Mouse (Mus musculus): ENCODE measurements around the gene Ssh3.
"Not testable (repeated sequence)": the region's sequence is repeated elsewhere in the genome, so short reads cannot be mapped to it uniquely, and the experiment has no call there.

Ssh3 gene

DNA sequence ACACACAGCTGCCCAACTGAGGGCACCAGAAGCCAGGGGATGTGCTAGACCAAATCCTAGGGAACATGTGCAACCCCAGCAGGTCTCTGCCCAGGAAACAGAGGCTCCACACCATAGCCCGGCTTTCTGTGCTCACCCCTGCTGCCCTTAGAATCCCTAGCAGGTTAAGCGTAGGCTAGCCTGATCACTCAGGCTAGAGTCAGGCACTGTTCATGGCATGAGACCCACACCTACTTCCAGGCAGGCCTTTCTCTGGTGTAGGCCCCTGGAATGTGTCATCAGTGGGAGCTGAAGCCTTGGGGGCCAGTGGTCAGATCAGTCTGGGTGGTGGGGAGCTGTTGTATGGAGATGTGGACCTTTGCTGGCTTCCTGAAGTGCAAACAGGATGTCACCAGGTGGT lies 27.6 kb upstream of the Ssh3 start:
- no peak for DNase-seq (ENCODE audit: low read depth, low spot score)

DNA sequence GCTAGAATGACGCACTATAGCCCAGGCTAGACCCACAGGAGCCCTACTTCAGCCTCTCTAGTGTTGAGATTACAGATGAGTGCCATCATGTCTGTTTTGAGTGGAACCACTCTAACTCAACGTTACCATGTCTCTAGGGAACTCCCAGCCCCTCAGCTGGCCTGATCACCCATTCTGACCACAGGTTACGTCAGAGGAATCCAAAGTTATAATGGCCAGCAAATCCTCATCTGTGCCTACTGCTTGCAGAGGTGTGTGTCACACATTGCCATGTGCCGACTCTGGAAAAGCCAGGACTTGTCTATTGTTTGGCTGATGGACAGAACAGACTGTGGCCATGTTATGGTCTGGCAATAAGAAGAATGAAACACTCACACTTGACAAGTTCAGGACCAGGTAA lies 26.4 kb upstream of the Ssh3 start:
- DNase-seq (ENCODE audit: low read depth, low spot score), result no peak

- DNase-seq (ENCODE audit: low read depth, low spot score), result no peak
These were observed 25.6 kb upstream of the Ssh3 start for GRCm38 (mm10) chr19:4294381-4295097.

- DNase-seq (ENCODE audit: low read depth, low spot score), result no peak
These were observed 22.2 kb upstream of the Ssh3 start for GRCm38 (mm10) chr19:4291161-4291560.

DNA sequence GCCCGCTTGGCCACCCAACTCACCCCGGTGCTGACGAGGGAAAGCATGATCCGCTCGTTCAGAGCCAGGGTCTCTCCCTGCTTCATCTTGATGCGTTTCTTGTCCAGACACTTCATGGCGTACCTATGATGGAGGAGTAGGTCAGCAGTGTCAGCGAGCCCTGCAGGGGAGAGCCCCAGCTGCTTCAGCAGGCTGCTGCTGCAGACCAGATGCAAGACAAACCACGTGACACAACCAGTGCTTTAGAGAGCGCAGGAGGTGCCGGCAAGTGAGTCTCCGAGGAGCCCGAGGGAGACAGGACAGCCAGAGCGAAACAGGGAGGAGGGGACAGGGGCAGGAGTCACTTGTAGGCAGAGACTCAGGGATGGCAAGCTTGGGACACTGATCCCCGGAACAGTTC lies 21.8 kb upstream of the Ssh3 start:
- DNase-seq (ENCODE audit: low read depth, low spot score), result no peak

GRCm38 (mm10) chr19:4283653-4284052 lies 14.7 kb upstream of the Ssh3 start:
- DNase-seq (ENCODE audit: low read depth, low spot score), result no peak

DNA sequence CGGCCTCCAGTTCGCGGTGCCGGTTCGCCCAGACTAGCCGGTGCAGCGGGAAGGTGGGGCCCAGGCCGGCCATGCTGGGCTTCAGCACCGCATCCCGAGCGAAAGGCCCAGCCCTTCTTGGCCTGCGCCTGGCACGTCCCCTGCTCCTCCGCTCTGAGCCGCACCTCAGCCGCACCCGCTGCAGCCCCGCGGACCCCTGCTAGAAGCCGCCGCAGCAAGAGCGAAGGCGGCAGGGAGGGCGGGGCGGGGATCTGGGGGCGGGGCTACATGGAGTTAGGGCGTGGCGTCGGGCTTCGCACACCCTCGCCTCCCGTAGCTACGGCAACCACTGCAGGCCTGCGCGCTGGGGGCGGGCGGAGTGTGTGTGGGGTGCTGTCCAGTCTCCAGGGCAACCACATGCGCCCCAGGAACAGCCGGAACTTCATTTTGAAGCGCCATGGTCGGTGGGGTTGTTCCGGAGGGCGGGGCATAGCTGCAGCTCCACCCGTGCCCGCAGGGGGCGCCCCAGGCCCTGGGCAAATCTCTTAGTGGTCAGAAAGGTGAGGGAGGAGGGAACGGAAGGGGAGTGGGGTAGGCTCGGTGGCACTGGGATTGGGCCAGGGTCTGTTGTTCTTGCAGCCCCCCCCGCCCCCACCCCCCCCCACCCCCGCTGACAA lies 14.0 kb upstream of the Ssh3 start, which contains the start of gene Ankrd13d:
TSS of gene Ankrd13d (minus strand) at position 240 of the 656 bp plus-strand sequence.
- no peak for DNase-seq (ENCODE audit: low read depth, low spot score)

DNA sequence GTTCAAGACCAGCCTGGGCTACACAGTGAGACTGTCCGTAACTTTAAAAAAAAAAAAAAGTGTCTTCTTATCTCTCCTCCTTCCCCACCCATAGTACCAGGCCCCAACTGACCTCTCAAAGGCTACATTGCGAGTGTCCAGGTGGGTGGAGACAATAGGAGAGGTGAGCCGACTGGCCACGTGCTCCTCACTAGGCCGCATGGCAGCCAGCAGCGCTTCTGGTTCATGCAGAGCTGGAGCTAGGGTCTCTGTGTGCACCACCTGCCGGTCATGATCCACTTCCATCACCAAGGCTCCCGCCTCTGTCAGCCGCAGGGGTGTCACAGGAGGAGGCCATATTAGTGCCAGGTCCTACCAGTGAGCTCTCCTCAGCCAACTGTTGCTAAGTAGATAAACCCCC lies 11.4 kb upstream of the Ssh3 start:
- DNase-seq (ENCODE audit: low read depth, low spot score), result no peak

GRCm38 (mm10) chr19:4279487-4279886 lies 10.5 kb upstream of the Ssh3 start:
- DNase-seq (ENCODE audit: low read depth, low spot score), result no peak

- no peak for DNase-seq (ENCODE audit: low read depth, low spot score)
These were observed 2.0 kb upstream of the Ssh3 start for GRCm38 (mm10) chr19:4270972-4271371.

- DNase-seq (ENCODE audit: low read depth, low spot score), result no peak
These were observed 1.2 kb upstream of the Ssh3 start for GRCm38 (mm10) chr19:4270187-4270586.

GRCm38 (mm10) chr19:4265956-4266355 lies 3.0 kb downstream of the Ssh3 start:
- no peak for DNase-seq (ENCODE audit: low read depth, low spot score)

DNA sequence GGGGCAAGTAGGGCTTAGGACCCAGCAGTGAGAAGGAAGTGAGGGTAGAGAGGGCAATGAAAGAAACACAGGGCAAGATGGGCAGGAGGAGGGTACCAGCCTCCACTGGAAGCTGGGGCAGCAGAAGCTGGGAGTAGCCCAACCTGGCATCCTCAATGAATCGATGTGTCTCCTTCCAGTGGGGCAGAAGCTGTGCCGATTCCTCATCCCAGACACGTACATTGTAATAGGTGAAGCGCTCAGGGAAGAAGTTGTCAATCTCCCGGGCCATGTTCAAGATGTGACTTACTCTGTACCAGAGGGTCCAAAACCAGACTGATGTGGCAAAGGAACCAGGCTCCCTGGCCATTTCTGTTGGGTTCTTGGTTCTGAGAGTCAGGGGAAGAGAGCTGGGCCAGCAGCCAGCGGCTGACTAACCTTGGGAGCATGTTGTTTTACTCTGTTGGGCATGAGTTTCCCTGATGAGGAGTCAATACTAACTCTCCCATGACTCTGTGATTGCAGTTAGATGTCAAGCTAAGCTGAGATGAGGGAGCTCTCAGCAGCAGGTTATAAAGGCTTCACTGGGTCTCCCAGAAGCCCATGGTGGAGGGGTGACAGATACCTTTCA lies 4.7 kb downstream of the Ssh3 start:
- DNase-seq (ENCODE audit: low read depth, low spot score), result no peak

DNA sequence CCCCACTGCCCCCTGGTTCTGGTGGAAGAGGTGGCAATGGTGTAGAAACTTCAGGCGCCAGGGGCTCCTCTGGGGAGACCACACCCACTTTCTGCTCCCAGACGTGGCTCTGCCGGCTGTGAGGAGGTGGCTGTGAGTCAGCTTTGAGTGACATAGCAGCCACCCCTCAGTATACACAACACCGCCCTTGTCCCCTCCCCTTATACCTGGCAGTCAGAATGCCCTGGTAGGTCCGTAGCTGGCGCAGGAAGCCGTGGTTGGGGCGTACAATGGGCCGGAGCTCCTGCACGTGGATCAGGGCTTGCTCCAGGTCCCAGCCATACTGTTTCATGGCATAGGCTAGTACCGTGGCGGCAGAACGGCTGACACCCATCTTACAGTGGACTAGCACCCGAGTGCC lies 5.3 kb downstream of the Ssh3 start:
- no peak for DNase-seq (ENCODE audit: low read depth, low spot score)

DNA sequence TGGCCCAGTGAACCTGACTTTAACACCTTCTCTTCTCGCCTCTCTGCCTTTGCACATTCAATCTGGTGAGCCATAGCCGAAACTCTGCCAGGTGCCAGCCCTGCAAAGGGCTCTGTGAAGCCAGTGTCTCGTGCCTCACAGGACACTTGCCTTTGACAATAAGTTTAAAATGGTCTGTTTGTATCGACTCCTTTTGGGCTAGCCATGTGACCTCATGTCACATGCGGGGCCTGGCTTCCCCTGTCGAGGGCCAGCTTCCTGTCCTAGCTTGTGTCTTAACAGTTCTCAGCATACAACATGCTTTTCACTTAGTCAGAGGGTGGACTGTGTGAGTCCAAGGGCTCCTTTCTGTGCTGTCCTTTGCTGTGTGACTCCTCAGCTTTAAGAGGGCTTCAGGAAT lies 6.2 kb downstream of the Ssh3 start:
- DNase-seq (ENCODE audit: low read depth, low spot score), result no peak

DNA sequence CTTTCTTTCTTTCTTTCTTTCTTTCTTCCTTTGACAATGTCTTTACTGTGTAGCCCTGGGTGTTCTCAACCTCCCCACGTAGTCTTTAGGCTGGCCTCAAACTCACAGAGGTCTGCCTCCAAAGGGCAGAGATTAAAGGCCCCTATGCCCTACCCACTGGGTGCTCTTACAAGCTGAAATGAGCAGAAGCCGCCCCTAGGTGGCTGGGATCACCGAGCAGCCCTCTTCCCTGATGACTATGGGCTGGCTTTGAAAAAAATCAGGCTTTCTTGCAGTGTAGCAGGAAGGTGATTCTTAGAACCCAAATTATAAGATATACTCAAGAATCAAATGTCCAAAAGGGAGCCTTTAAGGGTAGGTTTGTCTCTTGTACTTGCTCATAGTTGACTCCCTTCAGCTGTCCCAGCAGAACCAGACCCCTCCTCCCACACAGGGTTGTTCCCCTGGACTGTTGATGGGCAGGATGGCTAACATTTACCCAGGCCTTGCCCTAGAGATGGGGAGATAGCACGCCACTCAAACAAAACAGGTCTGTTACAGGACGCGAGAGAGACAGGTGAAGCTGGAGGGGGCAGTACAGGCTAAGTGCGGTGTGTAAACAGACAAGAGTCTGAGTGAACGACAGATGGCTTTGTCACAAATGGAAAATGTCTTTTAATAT lies 7.8 kb downstream of the Ssh3 start:
- no peak for DNase-seq (ENCODE audit: low read depth, low spot score)

DNA sequence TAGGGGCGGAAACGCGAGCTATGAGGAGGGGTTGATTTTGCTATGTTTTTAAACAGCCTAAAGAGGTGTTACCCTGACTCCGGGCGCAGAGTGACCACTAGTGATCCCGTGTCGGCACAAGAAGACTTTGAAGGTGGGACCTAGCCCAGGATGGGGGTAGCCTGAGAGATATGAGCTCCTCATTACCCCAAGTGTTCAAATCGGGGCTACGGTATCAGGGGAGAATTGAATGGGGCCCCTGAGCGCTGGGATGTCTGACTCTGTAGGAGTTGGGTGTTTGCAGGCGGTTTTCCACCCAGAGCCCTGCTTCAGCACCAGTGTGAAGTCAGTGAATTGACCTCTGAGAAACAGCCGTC lies 11.1 kb downstream of the Ssh3 start:
- no peak for DNase-seq (ENCODE audit: low read depth, low spot score)

DNA sequence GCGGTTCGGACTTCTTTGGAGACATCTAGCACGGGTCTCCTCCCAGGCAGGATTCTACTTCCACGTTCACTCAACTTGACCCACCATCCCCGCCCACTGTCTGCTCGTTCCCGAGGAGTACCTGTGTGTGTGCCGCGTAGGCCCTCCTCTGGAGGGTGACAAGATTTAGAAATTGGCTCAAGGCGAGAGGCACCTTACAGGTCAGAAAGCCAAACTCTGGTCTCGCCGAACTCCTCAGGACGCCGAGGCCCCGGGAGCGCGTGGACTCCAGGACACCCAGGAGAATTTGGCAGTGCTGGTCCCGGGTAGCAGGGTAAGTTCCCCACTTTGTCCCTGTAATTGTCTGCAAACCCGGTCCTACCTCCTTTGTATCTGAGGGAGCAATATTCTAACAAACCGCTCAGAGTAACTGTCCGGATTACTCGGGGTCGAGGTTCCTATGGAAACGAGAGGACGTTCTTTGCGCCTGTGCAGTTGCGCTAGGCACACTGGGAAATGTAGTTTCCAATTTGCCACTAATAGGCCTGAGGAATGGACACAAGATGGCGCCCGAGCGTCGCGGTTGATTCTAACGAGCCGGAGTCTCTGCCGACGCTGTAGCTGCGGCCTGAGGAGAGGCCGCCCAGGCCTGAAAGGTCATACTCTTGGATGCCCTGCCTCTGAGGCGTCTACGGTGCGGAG lies 11.6 kb downstream of the Ssh3 start:
- peak; percentile 92 for DNase-seq (ENCODE audit: low read depth, low spot score)

DNA sequence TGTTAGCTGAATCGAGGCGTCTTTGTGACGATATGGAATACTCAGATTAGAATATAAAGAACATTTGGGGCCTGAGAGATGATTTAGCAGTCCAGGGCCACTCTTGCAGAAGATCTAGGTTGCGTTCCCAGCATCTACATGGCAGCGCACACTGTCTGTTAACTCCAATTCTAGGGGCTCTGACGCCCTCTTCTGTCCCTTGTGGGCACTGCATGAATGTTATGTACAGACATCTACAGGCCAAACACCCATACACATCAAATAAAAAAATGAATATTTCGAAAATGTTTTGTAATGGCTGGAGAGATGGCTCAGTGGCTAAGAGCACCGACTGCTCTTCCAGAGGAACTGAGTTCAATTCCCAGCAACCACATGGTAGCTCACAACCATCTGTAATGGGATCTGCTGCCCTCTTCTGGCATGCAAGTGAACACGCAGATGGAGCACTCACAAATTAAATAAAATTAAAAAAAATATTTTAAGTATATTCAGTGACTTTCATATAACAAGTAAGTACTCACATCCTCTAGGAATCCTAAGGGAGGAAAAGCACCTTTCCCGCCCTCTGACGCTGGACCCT lies 13.3 kb downstream of the Ssh3 start:
- DNase-seq (ENCODE audit: low read depth, low spot score), result no peak

GRCm38 (mm10) chr19:4254230-4254629 lies 14.8 kb downstream of the Ssh3 start:
- DNase-seq (ENCODE audit: low read depth, low spot score), result no peak

DNA sequence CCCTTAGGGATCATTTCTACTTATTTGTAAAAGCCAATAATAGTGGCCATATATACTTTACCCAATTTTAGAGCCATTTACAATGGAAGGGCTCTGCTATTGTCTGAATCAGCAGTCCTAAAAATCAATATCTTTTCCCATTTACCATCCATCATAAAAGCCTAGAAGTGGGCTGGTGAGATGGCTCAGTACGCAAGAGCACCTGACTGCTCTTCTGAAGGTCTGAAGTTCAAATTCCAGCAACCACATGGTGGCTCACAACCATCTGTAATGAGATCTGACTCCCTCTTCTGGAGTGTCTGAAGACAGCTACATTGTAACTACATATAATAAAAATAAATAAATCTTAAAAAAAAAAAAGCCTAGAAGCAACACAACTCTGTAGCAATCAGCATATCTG lies 20.3 kb downstream of the Ssh3 start:
- not testable (repeated sequence) for DNase-seq (ENCODE audit: low read depth, low spot score)

DNA sequence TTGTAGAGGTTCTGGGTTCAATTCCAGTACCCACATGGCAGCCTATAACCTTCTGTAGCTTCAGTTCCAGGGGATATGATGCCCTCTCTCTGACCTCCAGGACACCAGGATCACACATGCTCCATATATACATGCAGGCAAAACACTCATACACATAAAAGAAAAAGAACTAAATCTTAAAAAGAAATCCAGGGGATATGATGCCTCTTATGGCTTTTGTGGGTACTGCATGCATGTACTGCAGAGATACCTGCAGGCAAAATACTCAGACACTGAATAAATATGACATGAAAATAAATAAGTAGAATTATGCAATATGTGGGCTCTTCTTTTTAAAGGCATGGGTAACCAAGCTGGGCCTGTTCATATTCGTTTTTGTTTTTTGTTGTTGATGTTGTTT lies 22.0 kb downstream of the Ssh3 start:
- DNase-seq (ENCODE audit: low read depth, low spot score), result no peak

Data from retina, adult 2 months (tissue).